Mouse (Mus musculus): ENCODE measurements around the gene Dennd6b.

The Dennd6b gene

DNA sequence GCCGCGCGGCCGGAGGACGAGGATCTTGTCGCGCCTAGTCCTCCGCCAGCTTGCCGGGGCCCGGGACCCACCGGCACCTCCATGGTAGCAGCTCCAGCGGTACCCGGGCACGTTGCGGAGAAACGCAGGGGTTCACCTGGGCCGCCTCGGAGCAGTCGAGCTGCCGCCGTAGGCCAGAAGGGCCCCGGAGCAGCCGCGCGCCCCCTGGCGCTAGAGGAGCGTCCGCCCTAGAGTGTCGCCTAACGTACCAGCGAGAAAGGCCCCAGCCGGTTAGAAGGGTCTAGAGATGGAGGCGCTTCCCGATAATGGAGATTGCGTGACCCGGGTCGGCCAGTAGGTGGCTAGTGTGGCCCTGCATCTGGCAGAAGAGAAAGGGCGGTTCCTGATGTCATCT, at the start of gene Dennd6b:
Dennd6b (minus strand) TSS at position 184 of the 394 bp plus-strand sequence.
- DNase-seq (ENCODE audit: low spot score in 2 of 2) = peak; percentile 94 to 97

DNA sequence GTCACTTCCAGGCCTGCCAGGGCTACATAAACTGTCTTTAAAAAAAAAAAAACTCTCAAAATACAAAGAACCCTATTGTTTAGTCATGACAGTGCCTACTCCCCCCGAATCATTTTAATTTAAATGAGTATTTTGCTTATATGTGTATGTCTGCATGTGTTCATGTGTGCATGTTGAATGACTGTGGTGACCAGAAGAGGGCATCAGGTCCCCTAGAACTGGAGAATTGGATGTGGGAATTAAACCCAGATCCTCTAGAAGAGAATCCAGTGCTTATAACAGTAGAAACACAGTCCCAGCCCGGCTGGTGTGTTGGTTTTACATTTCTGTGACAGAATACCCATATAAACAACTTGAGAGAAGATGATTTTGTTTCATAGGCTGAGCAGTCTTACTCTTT, 44.7 kb upstream of the Dennd6b start:
- no peak for DNase-seq (ENCODE audit: low spot score in 2 of 2)

GRCm38 (mm10) chr15:89239751-89240392, 43.6 kb upstream of the Dennd6b start:
- no peak for DNase-seq (ENCODE audit: low spot score in 2 of 2)

GRCm38 (mm10) chr15:89234052-89234451, 37.8 kb upstream of the Dennd6b start:
- no peak for DNase-seq (ENCODE audit: low spot score in 2 of 2)

- DNase-seq (ENCODE audit: low spot score in 2 of 2) = peak in 1 of 2 experiments; percentile 34
These were observed 37.3 kb upstream of the Dennd6b start for GRCm38 (mm10) chr15:89233586-89233985.

GRCm38 (mm10) chr15:89215611-89216233, 19.4 kb upstream of the Dennd6b start:
- DNase-seq (ENCODE audit: low spot score in 2 of 2) = no peak

GRCm38 (mm10) chr15:89214953-89215352, 18.7 kb upstream of the Dennd6b start:
- no peak for DNase-seq (ENCODE audit: low spot score in 2 of 2)

DNA sequence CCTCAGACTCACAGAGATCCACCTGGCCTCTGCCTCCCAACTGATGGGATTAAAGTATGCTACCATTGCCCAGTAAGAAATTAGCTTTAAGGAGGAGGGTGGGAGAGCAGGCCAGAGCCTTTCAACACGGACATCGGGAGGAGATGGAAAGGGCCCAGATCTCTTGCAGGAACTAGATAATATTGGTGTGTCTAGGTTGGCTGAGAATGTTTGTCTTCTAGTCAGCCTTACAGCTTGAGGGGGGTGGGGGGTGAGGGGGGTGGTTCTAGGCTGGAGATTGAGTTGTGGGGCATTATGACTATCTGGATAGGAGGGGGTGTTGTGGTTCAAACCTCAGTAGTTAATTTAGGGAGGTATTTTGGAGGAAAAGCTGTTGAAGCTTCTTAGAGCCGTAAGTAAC, 17.2 kb upstream of the Dennd6b start:
- DNase-seq (ENCODE audit: low spot score in 2 of 2) = no peak

GRCm38 (mm10) chr15:89212495-89212894, 16.2 kb upstream of the Dennd6b start:
- DNase-seq (ENCODE audit: low spot score in 2 of 2) = no peak

GRCm38 (mm10) chr15:89211716-89212461, 15.6 kb upstream of the Dennd6b start:
- DNase-seq (ENCODE audit: low spot score in 2 of 2) = peak in 1 of 2 experiments; percentile 23

GRCm38 (mm10) chr15:89210915-89211715, 14.8 kb upstream of the Dennd6b start, which contains the start of gene Ppp6r2:
Ppp6r2 (plus strand) TSS chr15:89211553.
- DNase-seq (ENCODE audit: low spot score in 2 of 2) = peak; percentile 59 to 70

DNA sequence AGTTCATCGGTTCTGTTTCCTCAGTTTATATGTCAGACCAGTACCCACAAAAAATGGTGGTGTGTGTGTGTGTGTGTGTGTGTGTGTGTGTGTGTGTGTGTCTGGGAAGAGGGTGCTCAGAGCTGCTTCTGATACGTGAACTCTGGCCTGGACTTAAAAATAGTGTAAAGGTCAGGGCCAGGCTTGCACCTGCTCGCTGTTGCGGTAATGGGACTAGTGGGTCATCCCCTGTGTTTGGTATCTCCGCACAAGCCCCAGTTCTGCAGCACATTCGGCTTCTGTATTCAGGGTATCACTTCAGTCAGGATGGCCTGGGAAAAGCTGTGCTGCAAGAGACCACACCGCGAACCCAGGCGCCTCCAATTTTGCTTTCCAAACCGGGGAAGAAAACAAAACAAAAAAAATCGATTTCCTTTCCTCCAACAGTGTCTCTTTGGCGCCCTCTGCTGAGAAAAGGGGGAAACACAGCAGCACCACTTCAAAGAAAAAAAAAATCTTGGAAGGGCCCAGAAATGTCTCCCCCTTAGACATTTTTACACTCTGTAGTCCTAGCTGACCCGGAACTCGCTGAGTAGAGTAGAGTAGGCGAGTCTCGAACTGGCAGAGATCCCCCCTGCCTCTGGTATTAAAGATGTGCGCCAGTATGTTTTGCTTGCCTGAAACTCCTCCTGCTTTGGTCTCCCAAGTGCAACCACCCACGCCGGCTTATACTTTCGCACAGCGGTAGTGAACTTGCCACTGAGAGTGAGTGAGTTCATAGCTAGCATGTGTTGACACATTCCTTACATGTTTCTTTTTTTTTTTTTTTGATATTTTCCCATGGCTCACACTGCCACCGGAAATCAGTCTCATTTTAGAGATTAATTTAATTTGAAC, 13.8 kb upstream of the Dennd6b start:
- DNase-seq (ENCODE audit: low spot score in 2 of 2) = peak; percentile 81 to 88

- no peak for DNase-seq (ENCODE audit: low spot score in 2 of 2)
These were observed 11.2 kb upstream of the Dennd6b start for GRCm38 (mm10) chr15:89207457-89207856.

DNA sequence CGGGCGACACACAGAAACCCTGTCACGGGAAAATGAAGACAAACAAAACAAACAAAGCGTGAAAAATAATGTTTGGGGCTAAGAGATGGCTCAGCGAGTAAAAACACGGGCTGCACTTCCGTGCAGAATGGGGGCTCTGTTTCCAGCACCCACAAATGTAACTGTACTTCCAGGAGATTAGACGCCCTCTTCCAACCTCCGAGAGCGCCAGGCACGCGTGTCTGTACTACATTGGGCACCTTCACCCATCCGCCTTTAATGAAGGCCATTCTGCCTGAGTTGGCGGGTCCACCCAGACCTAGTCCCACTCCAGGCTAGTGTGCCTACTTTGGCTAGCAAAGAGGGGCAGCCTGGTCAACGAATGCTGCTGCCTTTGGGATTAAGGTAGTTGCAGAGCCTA, 760 bp upstream of the Dennd6b start:
- no peak for DNase-seq (ENCODE audit: low spot score in 2 of 2)

- peak; percentile 89 to 92 for DNase-seq (ENCODE audit: low spot score in 2 of 2)
These were observed 495 bp downstream of the Dennd6b start for GRCm38 (mm10) chr15:89195690-89196312.

GRCm38 (mm10) chr15:89195261-89195681, 1.0 kb downstream of the Dennd6b start:
- no peak for DNase-seq (ENCODE audit: low spot score in 2 of 2)

DNA sequence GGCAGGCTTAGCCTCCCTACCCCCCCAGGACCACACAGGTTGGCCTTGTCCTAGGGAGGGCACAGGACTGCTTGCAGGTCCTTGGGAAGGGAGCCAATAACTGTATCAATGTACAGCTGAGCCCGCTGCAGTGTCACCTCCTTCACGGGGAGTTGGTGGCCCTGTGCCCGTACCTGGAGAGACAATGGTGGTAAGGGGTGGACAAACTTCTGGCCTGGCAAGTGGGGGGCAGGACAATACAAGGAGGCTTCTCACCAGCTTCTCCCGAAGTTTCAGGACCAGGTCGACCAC, 11.4 kb downstream of the Dennd6b start:
- no peak for DNase-seq (ENCODE audit: low spot score in 2 of 2)

DNA sequence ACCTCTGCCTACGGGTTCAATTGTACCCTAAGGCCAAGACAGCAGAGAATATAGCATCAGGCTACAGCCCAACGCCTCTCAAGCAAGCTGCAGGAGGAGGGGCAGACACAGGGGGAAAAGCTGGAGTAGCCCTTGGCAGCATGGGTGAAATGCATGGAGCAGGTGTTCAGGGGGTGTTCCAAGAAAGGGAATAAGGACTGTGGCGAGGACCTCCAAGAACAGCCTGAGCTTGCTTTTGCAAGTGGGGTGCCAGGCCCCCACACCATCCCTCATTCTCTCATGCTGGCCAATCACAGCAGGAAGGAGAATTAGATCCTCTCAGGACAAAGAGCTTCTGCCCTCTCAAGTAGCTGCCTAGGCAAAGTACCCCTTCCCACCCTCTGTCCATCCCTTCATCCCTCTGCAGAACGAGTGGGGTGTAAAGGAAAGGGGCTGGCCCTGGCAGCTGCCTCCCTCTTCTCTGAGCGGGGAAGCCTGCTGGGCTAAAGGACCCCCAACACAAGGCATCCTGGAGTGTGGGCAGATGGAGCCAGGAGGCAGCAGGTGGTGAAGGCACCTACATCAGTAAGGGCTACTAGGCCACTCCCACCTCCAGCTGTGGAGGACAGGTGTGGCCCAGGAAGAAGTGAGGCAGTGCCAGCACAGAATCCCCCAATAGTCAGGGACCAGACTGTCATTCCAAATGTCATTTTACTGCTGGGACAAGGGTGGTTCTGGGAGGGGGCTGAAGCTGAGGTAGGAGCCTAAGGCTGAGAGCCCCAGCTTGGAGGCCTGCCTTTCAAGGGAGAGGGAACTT, 12.0 kb downstream of the Dennd6b start:
- DNase-seq (ENCODE audit: low spot score in 2 of 2) = no peak

- no peak for DNase-seq (ENCODE audit: low spot score in 2 of 2)
These were observed 13.5 kb downstream of the Dennd6b start for GRCm38 (mm10) chr15:89182842-89183241.

DNA sequence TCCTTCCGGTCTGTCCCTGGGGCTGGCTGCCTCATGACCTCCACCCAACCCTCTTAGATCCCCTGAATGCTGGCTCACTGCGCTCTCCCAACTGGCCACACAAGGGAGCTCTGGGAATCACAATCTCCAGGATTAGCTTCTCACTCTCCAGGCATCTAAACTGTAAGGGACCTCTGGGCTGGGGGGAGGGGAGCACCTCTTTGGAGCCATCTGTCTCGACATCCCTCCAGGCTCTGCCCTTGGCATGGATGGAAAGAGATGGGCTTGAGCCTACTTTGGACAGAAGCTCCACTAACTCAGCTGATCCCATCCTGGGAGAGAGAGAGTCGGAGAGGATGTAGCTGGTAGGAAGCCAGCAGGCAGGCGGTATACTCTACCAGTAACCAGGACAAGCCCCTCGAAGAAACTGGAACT, 14.0 kb downstream of the Dennd6b start:
- DNase-seq (ENCODE audit: low spot score in 2 of 2) = no peak

All from urinary bladder, postnatal 36 days (tissue).